Mouse (Mus musculus) retina, postnatal 1 day (tissue): ENCODE data around the gene Bag1.
A peak's percentile ranks its signal among the peaks of the same experiment; 100 is the strongest.

Source experiments
- DNase-seq: peaks from one replicate; pipeline ENCODE4 v3.0.0-alpha.2; 2012

Bag1 gene

GRCm38 (mm10) chr4:40948160-40948708, at the start of gene Bag1, which contains the start of gene Chmp5:
Bag1 (minus strand) TSS chr4:40948294.
Chmp5 (plus strand) TSS chr4:40948407.
- DNase-seq = peak; percentile 100

GRCm38 (mm10) chr4:40996302-40996701, 48.2 kb upstream of the Bag1 start:
- DNase-seq = no peak

- DNase-seq = no peak
Measured at GRCm38 (mm10) chr4:40989633-40990032, 41.5 kb upstream of the Bag1 start.

GRCm38 (mm10) chr4:40983686-40984085, 35.6 kb upstream of the Bag1 start:
- no peak for DNase-seq

- DNase-seq = no peak
Measured at GRCm38 (mm10) chr4:40982486-40982885, 34.4 kb upstream of the Bag1 start.

GRCm38 (mm10) chr4:40979430-40979829, 31.3 kb upstream of the Bag1 start:
- no peak for DNase-seq

- no peak for DNase-seq
Measured at GRCm38 (mm10) chr4:40976651-40977050, 28.6 kb upstream of the Bag1 start.

GRCm38 (mm10) chr4:40975678-40976077, 27.6 kb upstream of the Bag1 start:
- no peak for DNase-seq

GRCm38 (mm10) chr4:40974011-40974410, 25.9 kb upstream of the Bag1 start:
- DNase-seq = no peak

GRCm38 (mm10) chr4:40971744-40972143, 23.6 kb upstream of the Bag1 start:
- DNase-seq = peak; percentile 55

- DNase-seq = peak; percentile 97
Measured at GRCm38 (mm10) chr4:40970842-40971701, 23.0 kb upstream of the Bag1 start, which contains the start of gene Nfx1. Nfx1 (plus strand) TSS chr4:40970906.

- DNase-seq = no peak
Measured at GRCm38 (mm10) chr4:40970592-40970841, 22.4 kb upstream of the Bag1 start.

- peak; percentile 23 for DNase-seq
Measured at GRCm38 (mm10) chr4:40969781-40970591, 21.9 kb upstream of the Bag1 start.

GRCm38 (mm10) chr4:40969161-40969560, 21.1 kb upstream of the Bag1 start:
- no peak for DNase-seq

- no peak for DNase-seq
Measured at GRCm38 (mm10) chr4:40963536-40963935, 15.4 kb upstream of the Bag1 start.

GRCm38 (mm10) chr4:40955942-40956341, 7.8 kb upstream of the Bag1 start:
- DNase-seq = no peak

GRCm38 (mm10) chr4:40953521-40953920, 5.4 kb upstream of the Bag1 start:
- peak; percentile 16 for DNase-seq

GRCm38 (mm10) chr4:40947565-40948159, 432 bp downstream of the Bag1 start:
- no peak for DNase-seq

- no peak for DNase-seq
Measured at GRCm38 (mm10) chr4:40946516-40947121, 1.5 kb downstream of the Bag1 start.

GRCm38 (mm10) chr4:40943651-40944050, 4.4 kb downstream of the Bag1 start:
- no peak for DNase-seq

- no peak for DNase-seq
Measured at GRCm38 (mm10) chr4:40938793-40939192, 9.3 kb downstream of the Bag1 start.

- no peak for DNase-seq
Measured at GRCm38 (mm10) chr4:40936175-40936839, 11.8 kb downstream of the Bag1 start.
